24 mouse cellular contexts compared by ENCODE assay signal in genomic region chr3:52383351-52383750, GRCm38 (mm10).
DNase-seq lines count a peak whose midpoint lies in the region; ATAC-seq and TF ChIP-seq lines count a peak whose summit lies in the region.
"Had no signal": no experiment of that assay in that cellular context is flagged by ENCODE, and none has a peak within 500 bp of the region (broad histone marks: within the 10 kb centered on the region; RNA-seq: fewer than 3 reads in every experiment).

No protein-coding gene starts in this region.

- H3K27me3 ChIP-seq in heart, postnatal 0 days (ENCODE audit: control insufficient read depth, insufficient read depth, low read length) = no peaks in the 10 kb centered on the region
- no peaks in the 10 kb centered on the region for H3K27me3 ChIP-seq in liver, embryonic 11.5 days (replicated peaks; ENCODE audit: control insufficient read depth, insufficient read depth, low read length)
- H3K27me3 ChIP-seq: embryonic facial prominence, embryonic 13.5 days; liver, embryonic 12.5 days; stomach, embryonic 15.5 days had no signal

- WGBS in heart, postnatal 0 days = 52% methylated on average over 7 of the region's 7 CpGs
- 76% methylated on average over 7 of the region's 7 CpGs for WGBS in liver, embryonic 11.5 days

- no peak for TF ChIP-seq EP300 in heart, postnatal 0 days (IDR thresholded peaks at IDR 0.05; ENCODE audit: low read depth)

- H3K4me3 ChIP-seq in heart, postnatal 0 days (ENCODE audit: low read depth, low read length) = no peak overlapping the region
- no peak overlapping the region for H3K4me3 ChIP-seq in liver, embryonic 11.5 days (ENCODE audit: low read depth, low read length)
- H3K4me3 ChIP-seq: embryonic facial prominence, embryonic 13.5 days; heart, adult 2 months; liver, embryonic 12.5 days; midbrain, embryonic 10.5 days; stomach, embryonic 15.5 days had no signal

- H3K9ac ChIP-seq in heart, postnatal 0 days (replicated peaks; ENCODE audit: low read depth, low read length) = no peak overlapping the region
- H3K9ac ChIP-seq in liver, embryonic 11.5 days (ENCODE audit: low read depth, low read length) = no peak overlapping the region
- H3K9ac ChIP-seq: embryonic facial prominence, embryonic 13.5 days; liver, embryonic 12.5 days; stomach, embryonic 15.5 days had no signal

- H3K27ac ChIP-seq in heart, postnatal 0 days (ENCODE audit: low read depth) = no peak overlapping the region
- H3K27ac ChIP-seq in liver, embryonic 11.5 days (ENCODE audit: low read depth, low read length) = no peak overlapping the region
- H3K27ac ChIP-seq: heart, adult 2 months; hindbrain, postnatal 0 days; liver, embryonic 12.5 days; macrophage; midbrain, embryonic 10.5 days; stomach, embryonic 15.5 days had no signal

- no peaks in the 10 kb centered on the region for H3K36me3 ChIP-seq in heart, postnatal 0 days (replicated peaks; ENCODE audit: control insufficient read depth, insufficient read depth, low read length)
- no peaks in the 10 kb centered on the region for H3K36me3 ChIP-seq in liver, embryonic 11.5 days (ENCODE audit: control insufficient read depth, insufficient read depth, low read length)
- H3K36me3 ChIP-seq: embryonic facial prominence, embryonic 13.5 days; G1E; liver, embryonic 12.5 days; midbrain, embryonic 10.5 days; stomach, embryonic 15.5 days had no signal

- no peak for TF ChIP-seq CTCF in heart, postnatal 0 days (IDR thresholded peaks at IDR 0.05; ENCODE audit: low read depth)

- H3K4me1 ChIP-seq in heart, postnatal 0 days (ENCODE audit: control insufficient read depth, insufficient read depth) = peaks cover 4% of the 10 kb centered on the region; the same call in 1 of the 2 replicates
- H3K4me1 ChIP-seq in liver, embryonic 11.5 days (replicated peaks; ENCODE audit: control insufficient read depth, insufficient read depth, low read length) = no peaks in the 10 kb centered on the region
- H3K4me1 ChIP-seq: liver, embryonic 12.5 days; stomach, embryonic 15.5 days had no signal

- peak; percentile 26 to 48 for DNase-seq in adrenal gland, adult (ENCODE audit: inconsistent age in 2 of 2, low spot score in 1 of 2)
- DNase-seq in adrenal gland, adult 18-20 months (ENCODE audit: low spot score in 2 of 2) = no peak
- peak; percentile 53 for DNase-seq in heart, postnatal 0 days (ENCODE audit: low spot score)
- DNase-seq in heart, postnatal 4 days = no peak
- DNase-seq in R1 (ENCODE audit: low read depth, low spot score) = peak; percentile 80
- peak; percentile 35 to 57 for DNase-seq in kidney, postnatal 36 days
- DNase-seq in gastrocnemius, adult 8-10 months (ENCODE audit: low spot score in 2 of 2) = no peak
- DNase-seq in liver, embryonic 11.5 days (ENCODE audit: low spot score) = no peak
- DNase-seq: adrenal gland, adult 8-10 months; cerebellum, adult 11-12 months; cerebellum, postnatal 14 days; gastrocnemius, postnatal 14 days; lung, adult 2 months; thymus, adult 2 months had no signal

- no peaks in the 10 kb centered on the region for H3K9me3 ChIP-seq in heart, postnatal 0 days (replicated peaks; ENCODE audit: control insufficient read depth, low read length)
- no peaks in the 10 kb centered on the region for H3K9me3 ChIP-seq in liver, embryonic 11.5 days (ENCODE audit: control insufficient read depth, low read length)
- H3K9me3 ChIP-seq: embryonic facial prominence, embryonic 13.5 days; liver, embryonic 12.5 days; midbrain, embryonic 10.5 days; stomach, embryonic 15.5 days had no signal

- no peak overlapping the region for H3K4me2 ChIP-seq in heart, postnatal 0 days (ENCODE audit: low read depth, low read length)
- no peak overlapping the region for H3K4me2 ChIP-seq in liver, embryonic 11.5 days
- H3K4me2 ChIP-seq: embryonic facial prominence, embryonic 13.5 days; liver, embryonic 12.5 days; stomach, embryonic 15.5 days had no signal

- ATAC-seq in heart, postnatal 0 days (ENCODE audit: insufficient read depth, low read depth) = 0 out of 2 replicates have a peak, but pooled peaks have one; percentile 39
- no peak for ATAC-seq in liver, embryonic 11.5 days (replicated peaks; ENCODE audit: low FRiP score)
- ATAC-seq: forebrain, embryonic 14.5 days; hindbrain, postnatal 0 days; intestine, postnatal 0 days; liver, embryonic 12.5 days had no signal

Comparison
In these comparisons a context has a peak if more than half of its experiments do, and no peak if none do; other contexts are left out.
1. DNase-seq: peak in adrenal gland, adult (2 of 2), heart, postnatal 0 days (single experiment), R1 (single experiment) and kidney, postnatal 36 days (2 of 2); none in adrenal gland, adult 18-20 months (0 of 2), heart, postnatal 4 days (single experiment), gastrocnemius, adult 8-10 months (0 of 2) and liver, embryonic 11.5 days (single experiment).